Mouse (Mus musculus): ENCODE data around the gene Clcf1. TPM values are rescaled to one million over a fixed set of nuclear protein-coding genes. Genes with fewer than 3 reads are reported as not detected.
"Not testable (repeated sequence)": the region's sequence is repeated elsewhere in the genome, so short reads cannot be mapped to it uniquely, and the experiment has no call there.

The Clcf1 gene
- total RNA-seq, 2 experiments from 2014 or later, result 0.28 to 0.59 TPM

DNA sequence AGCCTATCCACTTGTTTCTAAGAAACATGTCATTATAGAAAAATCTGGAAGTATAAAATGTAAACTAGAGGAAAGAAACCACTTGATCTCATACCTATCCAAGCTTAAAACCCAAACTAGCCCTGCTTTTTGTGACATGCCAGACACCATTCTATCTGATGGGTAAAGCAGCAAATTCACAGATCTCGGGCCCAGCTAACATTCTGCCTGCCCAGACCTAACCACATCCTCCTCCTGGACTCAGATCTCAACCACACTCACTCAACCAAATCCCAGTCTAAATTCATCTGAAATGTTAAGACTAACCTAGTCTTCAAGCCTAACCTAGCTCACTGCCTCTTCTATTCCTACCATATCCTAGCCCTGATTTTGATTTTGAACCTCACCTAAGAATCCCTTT lies 4.7 kb downstream of the Clcf1 start:
- no peak for DNase-seq

DNA sequence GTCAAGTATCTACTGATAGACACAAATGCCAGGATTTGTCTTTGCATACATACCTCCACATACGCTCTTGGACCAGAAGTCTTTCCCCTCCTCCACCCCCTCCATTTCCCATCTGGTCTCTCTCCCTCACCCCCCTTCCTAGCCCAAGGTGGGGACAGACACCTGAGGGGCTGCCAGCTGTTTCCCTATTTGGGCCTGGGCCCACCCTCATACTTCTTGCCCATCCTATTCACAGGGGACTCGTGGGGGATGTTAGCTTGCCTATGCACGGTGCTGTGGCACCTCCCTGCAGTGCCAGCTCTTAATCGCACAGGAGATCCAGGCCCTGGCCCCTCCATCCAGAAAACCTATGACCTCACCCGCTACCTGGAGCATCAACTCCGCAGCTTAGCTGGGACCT lies 5.9 kb downstream of the Clcf1 start:
- DNase-seq, result no peak

DNA sequence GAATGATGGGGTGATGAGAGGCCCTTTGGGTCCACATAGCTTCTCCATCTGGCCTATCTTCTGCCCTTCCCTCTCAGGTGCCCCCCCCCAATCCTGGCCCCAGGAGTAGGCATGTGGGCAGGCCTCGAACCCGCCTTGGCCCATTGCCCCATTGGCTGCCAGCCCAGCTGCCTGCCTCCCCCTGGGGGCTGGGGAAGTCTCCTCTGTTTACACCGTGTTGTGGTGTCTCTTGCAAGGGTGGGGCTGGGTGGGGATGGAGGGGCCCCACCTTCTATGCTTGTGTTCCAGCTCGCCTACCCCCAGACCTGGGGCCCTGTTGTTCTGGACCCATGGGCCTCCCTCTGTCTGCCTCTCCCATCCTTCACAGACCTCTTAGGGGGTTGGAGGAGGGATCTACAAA lies 6.4 kb downstream of the Clcf1 start:
- DNase-seq, result no peak

DNA sequence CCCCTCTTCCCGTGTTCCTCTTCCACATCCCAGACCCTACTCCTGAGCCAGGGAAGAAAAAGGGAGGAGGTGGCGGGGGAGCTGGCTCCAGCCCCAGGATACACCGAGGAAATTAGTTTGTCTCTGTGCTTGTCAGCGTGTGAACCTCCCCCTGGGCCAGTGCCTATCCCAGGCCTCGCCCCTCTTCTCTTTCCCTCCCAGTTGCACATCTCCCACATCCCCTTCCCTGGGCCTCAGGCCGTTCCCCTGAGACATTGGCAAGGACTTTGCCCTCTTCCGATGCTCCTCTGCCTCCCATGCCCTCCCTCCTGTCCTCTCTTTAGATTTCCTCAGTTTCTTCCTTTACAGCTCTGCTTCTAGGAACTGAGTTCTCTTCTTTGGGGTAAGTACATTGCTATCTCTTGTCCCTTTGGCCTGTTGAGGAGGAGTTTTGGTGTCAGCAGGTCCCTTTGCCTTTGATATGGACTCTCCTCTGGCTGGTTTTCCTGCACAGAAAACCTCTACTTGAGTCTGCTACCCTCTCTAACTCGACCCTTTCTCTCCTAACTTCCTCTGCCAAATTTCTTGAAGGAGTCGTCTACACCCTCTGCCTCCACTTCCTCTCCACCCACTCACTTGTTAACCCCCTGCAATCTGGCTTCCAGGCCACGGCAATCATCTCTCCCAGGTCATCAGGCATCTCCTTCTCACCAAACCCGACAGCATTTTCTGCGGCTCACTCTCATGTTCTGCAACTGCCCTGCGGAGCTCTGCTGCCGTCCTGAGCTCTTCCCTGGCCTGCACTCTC lies 7.1 kb downstream of the Clcf1 start:
- DNase-seq, result no peak

DNA sequence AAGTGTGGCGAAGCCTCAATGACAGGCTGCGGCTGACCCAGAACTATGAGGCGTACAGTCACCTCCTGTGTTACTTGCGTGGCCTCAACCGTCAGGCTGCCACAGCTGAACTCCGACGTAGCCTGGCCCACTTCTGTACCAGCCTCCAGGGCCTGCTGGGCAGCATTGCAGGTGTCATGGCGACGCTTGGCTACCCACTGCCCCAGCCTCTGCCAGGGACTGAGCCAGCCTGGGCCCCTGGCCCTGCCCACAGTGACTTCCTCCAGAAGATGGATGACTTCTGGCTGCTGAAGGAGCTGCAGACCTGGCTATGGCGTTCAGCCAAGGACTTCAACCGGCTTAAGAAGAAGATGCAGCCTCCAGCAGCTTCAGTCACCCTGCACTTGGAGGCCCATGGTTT lies 8.1 kb downstream of the Clcf1 start:
- no peak for DNase-seq

DNA sequence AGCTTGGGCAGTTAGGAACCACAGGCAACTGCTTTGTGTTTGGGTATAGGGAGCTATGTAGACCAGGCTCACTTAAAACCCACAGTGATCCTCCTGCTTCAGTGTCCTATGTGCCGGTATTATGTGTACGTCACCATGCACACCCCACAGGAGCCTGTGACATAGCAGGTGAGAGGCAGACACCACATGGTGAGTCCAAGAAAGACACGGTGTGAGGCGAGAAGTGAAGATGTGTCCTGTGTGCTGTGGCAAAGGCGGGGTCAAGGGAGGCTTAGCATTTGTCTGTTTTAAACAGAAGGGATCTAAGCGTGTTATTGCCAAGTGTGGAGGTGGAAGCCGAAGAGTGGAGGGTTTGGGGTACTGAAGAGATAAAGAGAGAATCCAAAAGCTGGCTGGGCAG lies 12.7 kb downstream of the Clcf1 start:
- DNase-seq, result no peak

DNA sequence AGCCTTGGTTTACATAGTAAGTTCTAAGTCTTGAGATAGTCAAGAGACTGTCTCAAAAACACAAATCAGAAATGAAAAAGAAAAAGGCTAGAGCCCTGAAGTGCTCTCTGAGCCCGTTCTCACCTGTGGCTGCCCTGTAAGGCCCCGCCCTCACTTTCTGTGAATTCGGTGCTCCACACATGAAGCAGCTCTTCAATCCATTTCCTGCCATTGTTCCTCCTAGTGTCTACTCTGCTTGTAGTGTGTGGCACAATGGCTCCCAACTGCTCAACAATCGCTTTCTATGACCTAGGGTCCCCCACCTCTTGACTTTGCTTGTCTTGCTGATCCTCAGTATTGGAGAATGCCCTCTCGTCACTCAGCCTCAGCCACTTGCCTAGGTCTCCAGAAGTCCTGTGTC lies 13.4 kb downstream of the Clcf1 start:
- DNase-seq, result no peak

DNA sequence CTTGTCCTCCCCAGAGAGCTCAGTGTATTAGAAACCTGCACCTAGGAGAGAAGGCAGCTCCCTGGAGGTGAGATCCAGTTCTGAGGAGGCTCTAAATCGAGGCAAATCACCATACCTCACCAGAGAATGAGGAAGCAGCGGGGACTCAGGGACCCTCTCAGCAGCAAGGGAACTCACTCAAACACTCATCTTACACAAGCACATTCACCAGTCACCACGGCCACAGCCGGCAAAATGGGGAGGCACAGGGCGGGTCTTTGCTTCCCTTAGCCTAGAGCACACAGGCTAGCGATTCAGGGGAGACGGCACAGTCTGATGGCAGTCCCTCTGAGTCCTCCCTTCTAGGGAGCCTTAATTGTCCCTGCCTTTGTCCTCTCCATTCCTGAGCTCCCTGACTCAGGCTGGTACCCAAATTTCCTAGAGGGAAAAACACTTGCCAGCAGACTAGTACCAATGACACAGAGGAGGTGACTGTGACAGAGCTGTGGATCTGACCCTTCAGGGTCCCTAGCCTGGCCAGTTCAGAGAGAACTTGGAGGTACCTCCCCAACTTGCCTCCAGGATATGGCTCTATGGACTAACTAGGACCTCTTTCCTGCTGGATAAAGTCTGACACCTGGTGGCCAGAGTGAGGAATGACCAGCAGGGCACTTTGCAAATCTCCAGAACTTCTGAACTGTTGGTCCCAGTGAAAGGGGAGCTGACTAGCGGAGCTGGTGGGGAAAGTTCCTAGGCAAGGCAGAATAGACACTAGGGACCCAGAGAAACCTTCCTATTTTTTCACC lies 14.0 kb downstream of the Clcf1 start:
- DNase-seq, result peak; percentile 68

DNA sequence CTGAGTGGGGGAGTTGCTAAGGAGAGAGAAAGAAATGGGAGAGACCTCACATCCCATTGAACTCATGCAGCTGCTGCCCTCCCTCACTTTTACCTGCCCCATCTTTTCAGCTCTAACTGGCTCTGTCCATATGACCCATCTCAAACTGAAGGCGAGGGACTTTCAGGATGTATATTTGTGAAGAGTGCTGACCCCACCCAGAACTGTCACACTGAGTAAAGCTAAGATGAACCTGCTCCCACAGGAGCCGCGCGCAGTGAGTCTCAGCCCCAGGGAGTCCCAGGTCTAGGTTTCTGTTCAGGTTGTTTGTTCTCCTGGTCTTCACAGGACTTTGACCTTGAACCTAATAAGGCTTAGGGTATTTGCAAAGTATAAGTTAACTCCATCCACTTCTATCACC lies 14.9 kb downstream of the Clcf1 start:
- DNase-seq, result no peak

DNA sequence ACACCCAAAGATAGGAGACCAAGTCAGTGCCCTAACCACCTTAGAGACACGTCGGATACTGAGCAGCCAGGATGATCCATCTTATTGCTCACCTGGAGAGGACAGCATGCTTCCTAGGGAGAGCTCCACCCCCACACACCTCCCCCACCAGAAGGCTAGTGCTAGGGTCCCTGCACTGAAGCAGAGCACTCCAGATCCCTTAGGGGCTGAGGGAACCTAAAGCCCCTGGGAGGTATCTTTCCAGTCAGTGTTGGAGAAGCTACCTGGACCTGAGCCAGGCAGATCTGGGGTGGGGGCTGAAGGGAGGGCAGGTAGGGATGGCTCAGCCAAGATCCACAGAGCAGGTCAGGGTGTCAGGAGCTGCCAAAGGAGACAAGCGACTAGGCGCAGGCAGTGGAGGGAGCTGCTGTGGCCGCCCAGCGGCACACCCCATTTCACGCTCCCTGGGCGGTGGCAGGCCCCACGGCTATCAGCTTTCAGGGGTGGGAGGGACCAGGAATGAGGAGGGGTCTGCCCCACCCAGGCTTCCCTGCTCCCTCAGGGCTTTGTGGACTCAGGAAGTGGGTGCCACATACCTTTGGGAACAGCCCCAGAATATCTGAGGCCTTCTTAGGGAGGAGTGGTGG lies 15.5 kb downstream of the Clcf1 start:
- peak; percentile 41 for DNase-seq

DNA sequence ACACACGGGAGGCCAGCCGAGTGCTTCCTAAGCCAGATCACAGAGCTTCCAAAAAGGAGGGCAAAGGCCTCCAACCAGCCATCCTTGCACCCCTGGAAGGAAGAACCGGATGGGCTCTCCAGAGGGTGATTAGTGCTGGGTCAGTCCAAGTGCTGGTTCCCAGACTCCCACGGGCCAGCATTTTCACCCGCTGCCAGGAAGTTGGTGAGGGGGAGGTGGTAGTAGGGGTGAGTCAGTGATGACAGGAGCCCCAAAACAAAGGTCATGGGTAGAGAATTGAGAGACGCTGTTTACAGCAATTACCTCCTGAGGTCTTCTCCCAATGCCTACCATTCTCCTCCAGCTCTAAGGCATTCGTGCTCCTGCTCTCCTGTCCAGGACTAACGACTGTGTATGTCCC lies 16.4 kb downstream of the Clcf1 start:
- no peak for DNase-seq

DNA sequence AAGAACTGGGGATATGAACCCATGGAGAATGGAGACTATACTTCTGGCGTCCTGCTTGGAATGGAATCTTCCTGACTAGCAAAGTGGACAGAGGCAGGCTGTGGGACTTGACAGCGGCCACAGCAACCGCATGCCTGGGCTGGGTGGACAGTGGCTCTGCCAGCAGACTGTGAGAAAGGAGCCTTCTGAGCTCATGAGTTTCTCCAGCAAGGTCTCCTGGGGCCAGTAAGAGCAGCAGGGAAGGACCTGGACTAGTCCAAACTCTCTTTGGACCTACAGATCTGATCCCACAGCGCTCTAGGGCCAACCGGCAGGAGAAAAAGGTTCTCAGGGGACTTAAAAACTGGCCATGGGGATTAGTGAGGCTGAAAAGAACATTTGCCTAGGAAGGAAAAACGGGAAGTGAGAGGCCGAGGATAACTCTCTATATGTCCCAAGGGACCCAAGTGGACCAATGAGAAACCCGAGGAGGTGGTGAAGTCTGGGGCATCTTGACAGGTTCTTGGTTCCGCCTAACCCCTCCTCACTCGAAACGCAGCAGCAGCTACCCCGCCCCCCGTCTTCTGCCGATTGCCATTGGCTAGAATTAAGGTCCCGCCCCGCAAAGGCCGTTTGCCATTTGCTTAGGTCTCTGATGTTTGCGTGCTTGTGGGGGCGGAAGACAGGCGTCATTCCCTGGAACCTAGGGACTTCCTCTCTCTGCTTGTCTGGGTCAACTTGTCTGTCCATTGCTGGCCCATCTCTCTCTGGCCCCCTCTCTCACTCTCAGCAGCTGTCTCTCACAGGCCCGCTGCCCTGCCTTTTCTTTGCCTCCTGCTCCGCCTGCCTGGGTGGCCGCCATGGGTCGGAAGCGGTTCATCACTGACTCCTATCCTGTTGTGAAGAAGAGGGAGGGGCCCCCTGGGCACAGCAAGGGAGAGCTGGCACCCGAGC lies 17.5 kb downstream of the Clcf1 start, which contains the start of gene Pold4:
Pold4 (plus strand) TSS at position 647 of the 933 bp plus-strand sequence.
- DNase-seq, result peak; percentile 99

DNA sequence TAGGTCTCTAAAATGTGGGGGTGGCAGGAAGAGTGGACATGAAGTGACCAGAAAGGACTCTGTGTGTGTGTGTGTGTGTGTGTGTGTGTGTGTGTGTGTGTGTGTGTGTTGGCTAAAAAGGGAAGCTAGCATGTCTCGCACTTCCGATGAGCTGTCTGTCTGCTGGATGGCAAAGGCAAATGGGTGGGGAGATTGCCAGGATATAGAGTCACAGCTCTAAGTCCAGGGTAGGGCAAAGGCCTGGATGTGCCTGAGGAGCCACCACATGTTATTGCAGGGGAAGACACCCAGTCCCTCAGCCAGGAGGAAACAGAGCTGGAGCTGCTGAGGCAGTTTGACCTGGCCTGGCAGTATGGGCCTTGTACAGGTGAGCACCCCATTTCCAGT lies 18.1 kb downstream of the Clcf1 start:
- no peak for DNase-seq

DNA sequence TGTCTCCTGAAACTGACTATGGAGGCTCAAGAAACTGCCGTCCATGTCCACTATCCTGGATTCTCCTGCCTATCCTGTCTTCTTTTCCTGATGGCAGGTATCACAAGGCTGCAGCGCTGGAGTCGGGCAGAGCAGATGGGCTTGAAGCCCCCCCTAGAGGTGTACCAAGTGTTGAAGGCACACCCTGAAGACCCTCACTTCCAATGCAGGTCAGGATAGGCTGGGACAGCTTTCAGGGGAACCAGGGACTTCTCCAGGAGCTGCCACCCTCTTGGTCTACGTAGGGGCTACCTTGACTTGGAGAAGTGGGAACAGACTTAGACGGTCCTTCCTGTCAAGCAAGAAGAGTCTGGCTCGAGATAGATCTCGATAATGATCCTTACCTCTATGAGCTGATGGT lies 18.6 kb downstream of the Clcf1 start:
- no peak for DNase-seq

DNA sequence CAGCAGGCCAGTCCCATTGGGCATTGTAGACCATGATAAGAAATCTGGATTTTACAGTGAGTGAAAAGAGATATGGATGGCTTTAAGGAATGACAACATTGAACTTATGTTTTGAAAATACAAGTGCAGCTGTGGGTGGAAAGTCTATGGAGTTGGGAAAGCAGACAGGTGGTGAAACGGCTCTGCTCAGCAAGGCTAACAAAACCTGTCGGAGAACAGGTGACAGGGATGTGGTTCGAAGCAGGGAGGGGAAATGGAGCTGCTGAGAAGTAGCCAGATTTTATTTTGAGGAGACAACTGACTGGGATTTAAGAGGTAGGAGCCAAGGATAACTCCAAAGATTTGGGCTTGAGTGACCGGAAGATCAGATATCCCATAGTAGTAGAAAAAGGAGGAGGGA lies 20.5 kb downstream of the Clcf1 start:
- DNase-seq, result no peak

DNA sequence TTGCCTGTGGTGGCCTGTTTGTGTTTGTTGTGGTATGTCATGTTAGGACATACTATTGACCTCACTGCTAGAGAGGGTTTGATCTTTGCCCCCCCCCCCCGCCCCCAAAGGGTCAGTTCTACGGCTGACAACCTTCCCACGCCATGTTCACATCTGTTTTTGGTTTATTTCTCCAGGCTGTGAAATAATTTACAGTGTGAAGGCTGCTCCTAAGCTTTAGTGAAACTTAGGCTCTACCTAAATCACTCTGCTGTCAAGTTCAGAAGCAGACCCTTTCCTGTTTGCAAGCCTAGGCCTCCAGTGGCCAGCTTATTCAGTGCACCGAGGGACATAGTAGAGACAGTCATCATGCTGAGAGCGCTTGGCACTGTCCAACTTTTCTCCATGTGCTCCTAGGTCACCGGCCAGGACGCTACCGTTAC lies 26.2 kb downstream of the Clcf1 start:
- DNase-seq, result no peak

DNA sequence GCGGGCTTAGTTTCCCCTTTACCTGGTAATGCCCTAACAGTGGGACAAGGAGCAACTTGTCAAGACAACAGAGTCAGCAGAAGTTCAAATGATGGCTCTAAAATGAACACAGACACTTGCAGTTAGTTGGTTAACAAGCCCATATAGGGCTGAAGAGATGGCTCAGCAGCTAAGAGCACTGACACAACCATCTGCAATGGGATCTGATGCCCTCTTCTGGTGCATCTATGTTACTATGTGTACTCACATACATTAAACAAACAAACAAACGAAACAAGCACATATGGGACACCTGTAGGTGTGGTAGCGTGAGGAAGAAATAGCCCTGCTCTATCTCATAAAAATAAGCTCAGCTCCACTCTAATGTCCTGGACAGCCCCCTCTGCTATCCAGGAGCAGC lies 28.4 kb downstream of the Clcf1 start:
- no peak for DNase-seq

DNA sequence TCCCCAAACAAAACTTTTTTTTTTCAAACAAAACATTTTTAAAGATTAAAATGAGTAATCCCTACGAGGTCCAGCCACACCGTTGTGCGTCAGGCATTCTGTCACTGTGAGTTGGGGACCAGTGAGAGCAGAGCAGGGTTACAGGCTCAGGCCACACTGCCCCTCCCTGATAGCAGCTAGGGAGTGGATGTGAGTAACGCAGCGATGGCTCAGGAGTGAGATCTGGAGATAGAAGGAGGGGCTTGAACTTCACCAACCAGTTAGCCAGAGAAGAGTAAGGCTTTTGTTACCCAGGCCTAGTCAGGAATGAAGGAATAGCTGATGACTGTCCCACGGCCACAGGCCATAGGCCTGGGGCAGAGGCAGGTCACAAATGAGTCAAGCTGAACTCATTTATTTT lies 30.7 kb downstream of the Clcf1 start:
- no peak for DNase-seq

DNA sequence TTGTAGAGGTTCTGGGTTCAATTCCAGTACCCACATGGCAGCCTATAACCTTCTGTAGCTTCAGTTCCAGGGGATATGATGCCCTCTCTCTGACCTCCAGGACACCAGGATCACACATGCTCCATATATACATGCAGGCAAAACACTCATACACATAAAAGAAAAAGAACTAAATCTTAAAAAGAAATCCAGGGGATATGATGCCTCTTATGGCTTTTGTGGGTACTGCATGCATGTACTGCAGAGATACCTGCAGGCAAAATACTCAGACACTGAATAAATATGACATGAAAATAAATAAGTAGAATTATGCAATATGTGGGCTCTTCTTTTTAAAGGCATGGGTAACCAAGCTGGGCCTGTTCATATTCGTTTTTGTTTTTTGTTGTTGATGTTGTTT lies 33.0 kb downstream of the Clcf1 start:
- no peak for DNase-seq

DNA sequence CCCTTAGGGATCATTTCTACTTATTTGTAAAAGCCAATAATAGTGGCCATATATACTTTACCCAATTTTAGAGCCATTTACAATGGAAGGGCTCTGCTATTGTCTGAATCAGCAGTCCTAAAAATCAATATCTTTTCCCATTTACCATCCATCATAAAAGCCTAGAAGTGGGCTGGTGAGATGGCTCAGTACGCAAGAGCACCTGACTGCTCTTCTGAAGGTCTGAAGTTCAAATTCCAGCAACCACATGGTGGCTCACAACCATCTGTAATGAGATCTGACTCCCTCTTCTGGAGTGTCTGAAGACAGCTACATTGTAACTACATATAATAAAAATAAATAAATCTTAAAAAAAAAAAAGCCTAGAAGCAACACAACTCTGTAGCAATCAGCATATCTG lies 34.6 kb downstream of the Clcf1 start:
- not testable (repeated sequence) for DNase-seq

DNA sequence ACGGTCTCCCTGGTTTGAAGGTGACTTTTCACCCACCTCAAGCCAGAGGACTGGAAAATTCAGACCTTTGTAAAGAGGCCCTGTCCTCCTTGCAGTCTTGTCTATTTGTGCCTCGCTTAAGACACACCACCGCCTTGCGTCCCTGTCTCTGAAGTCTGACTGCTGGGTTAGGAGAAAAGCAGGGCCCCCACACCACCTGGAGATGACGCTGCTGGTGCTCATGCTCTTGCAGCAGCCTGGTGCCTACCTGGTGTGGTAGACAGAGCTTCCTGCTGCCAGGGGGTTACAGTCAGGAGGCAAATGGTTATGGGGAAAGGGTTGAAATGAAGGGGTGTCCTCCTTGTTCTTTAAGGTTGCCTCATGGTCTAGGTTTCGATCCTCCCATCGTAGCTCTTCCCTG lies 40.2 kb downstream of the Clcf1 start:
- no peak for DNase-seq

DNA sequence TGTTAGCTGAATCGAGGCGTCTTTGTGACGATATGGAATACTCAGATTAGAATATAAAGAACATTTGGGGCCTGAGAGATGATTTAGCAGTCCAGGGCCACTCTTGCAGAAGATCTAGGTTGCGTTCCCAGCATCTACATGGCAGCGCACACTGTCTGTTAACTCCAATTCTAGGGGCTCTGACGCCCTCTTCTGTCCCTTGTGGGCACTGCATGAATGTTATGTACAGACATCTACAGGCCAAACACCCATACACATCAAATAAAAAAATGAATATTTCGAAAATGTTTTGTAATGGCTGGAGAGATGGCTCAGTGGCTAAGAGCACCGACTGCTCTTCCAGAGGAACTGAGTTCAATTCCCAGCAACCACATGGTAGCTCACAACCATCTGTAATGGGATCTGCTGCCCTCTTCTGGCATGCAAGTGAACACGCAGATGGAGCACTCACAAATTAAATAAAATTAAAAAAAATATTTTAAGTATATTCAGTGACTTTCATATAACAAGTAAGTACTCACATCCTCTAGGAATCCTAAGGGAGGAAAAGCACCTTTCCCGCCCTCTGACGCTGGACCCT lies 41.6 kb downstream of the Clcf1 start:
- no peak for DNase-seq
